ENCODE assay signal across 24 mouse cellular contexts in genomic region chr6:15739132-15739531, GRCm38 (mm10). TPM values are rescaled to one million over a fixed set of nuclear protein-coding genes. Genes with fewer than 3 reads are reported as not detected.
DNase-seq lines count a peak whose midpoint lies in the region; ATAC-seq and TF ChIP-seq lines count a peak whose summit lies in the region.
"Had no signal": no experiment of that assay in that cellular context is flagged by ENCODE, and none has a peak within 500 bp of the region (broad histone marks: within the 10 kb centered on the region; RNA-seq: fewer than 3 reads in every experiment).

No protein-coding gene starts in this region.

- H3K27me3 ChIP-seq in lung, embryonic 14.5 days (ENCODE audit: insufficient read depth, low read length), result no peaks in the 10 kb centered on the region
- H3K27me3 ChIP-seq in lung, postnatal 0 days (replicated peaks; ENCODE audit: insufficient read depth, low read length), result no peaks in the 10 kb centered on the region
- H3K27me3 ChIP-seq in forebrain, postnatal 0 days (ENCODE audit: insufficient read depth, low read length), result no peaks in the 10 kb centered on the region
- H3K27me3 ChIP-seq: embryonic facial prominence, embryonic 12.5 days; forebrain, embryonic 12.5 days; hindbrain, embryonic 15.5 days had no signal

- TF ChIP-seq EP300 in lung, postnatal 0 days (IDR thresholded peaks at IDR 0.05), result no peak

- H3K36me3 ChIP-seq in lung, embryonic 14.5 days (ENCODE audit: insufficient read depth), result peaks cover 16% of the 10 kb centered on the region; the same call in 1 of the 2 replicates
- H3K36me3 ChIP-seq in lung, postnatal 0 days (ENCODE audit: insufficient read depth, low read length), result no peaks in the 10 kb centered on the region
- no peaks in the 10 kb centered on the region for H3K36me3 ChIP-seq in forebrain, postnatal 0 days (ENCODE audit: insufficient read depth)
- H3K36me3 ChIP-seq: forebrain, embryonic 12.5 days; G1E; hindbrain, embryonic 15.5 days; midbrain, embryonic 10.5 days had no signal

- no peak overlapping the region for H3K4me2 ChIP-seq in lung, embryonic 14.5 days
- no peak overlapping the region for H3K4me2 ChIP-seq in lung, postnatal 0 days (replicated peaks; ENCODE audit: low read depth, low read length)
- H3K4me2 ChIP-seq in forebrain, postnatal 0 days (ENCODE audit: low read depth), result no peak overlapping the region
- H3K4me2 ChIP-seq: embryonic facial prominence, embryonic 12.5 days; forebrain, embryonic 12.5 days; hindbrain, embryonic 15.5 days; liver, embryonic 11.5 days had no signal

- H3K4me1 ChIP-seq in lung, embryonic 14.5 days (ENCODE audit: insufficient read depth), result peaks cover 14% of the 10 kb centered on the region
- H3K4me1 ChIP-seq in lung, postnatal 0 days (ENCODE audit: insufficient read depth, low read depth, low read length), result peaks cover 12% of the 10 kb centered on the region; the same call in 1 of the 2 replicates
- no peaks in the 10 kb centered on the region for H3K4me1 ChIP-seq in forebrain, postnatal 0 days (ENCODE audit: insufficient read depth)
- H3K4me1 ChIP-seq: forebrain, embryonic 12.5 days; hindbrain, embryonic 15.5 days had no signal

- DNase-seq in lung, embryonic 14.5 days, result no peak
- no peak for DNase-seq in lung, postnatal 0 days (ENCODE audit: low spot score)
- no peak for DNase-seq in forebrain, postnatal 0 days
- no peak for DNase-seq in adrenal gland, adult 18-20 months (ENCODE audit: low spot score in 2 of 2)
- no peak for DNase-seq in Muller cell, postnatal 12 days (ENCODE audit: inconsistent ontology term)
- DNase-seq: adrenal gland, postnatal 36 days; cerebellum, adult 11 months; cerebellum, postnatal 10 days; gastrocnemius, postnatal 36 days; kidney, postnatal 25 days; liver, postnatal 0 days; right cerebral cortex, postnatal 25 days; spleen, adult 18-20 months had no signal

- H3K9ac ChIP-seq in lung, embryonic 14.5 days, result no peak overlapping the region
- H3K9ac ChIP-seq in lung, postnatal 0 days (replicated peaks; ENCODE audit: low read depth), result no peak overlapping the region
- no peak overlapping the region for H3K9ac ChIP-seq in forebrain, postnatal 0 days
- H3K9ac ChIP-seq: embryonic facial prominence, embryonic 12.5 days; forebrain, embryonic 12.5 days; hindbrain, embryonic 15.5 days; liver, postnatal 0 days had no signal

- ATAC-seq in lung, embryonic 14.5 days (ENCODE audit: insufficient read depth), result no peak
- ATAC-seq in lung, postnatal 0 days, result no peak
- ATAC-seq in CD4-positive, CD25-positive, alpha-beta regulatory T cell, adult 4 months, result peak; percentile 86
- ATAC-seq in hematopoietic stem cell, adult 5-6 weeks (replicated peaks in 1 of 2; ENCODE audit: insufficient read depth in 1 of 2, low FRiP score in 2 of 2, low TSS enrichment in 1 of 2, low read depth in 1 of 2, poor library complexity in 2 of 2, severe bottlenecking in 2 of 2), result peak; percentile 78 to 87
- peak; percentile 56; the same call in 1 of the 2 replicates for ATAC-seq in monocyte, adult 5-6 weeks (replicated peaks; ENCODE audit: insufficient number of reproducible peaks, low FRiP score, low TSS enrichment, poor library complexity, severe bottlenecking)
- no peak for ATAC-seq in forebrain, postnatal 0 days
- ATAC-seq: intestine, postnatal 0 days had no signal

- H3K9me3 ChIP-seq in lung, embryonic 14.5 days (ENCODE audit: low read depth, low read length), result no peaks in the 10 kb centered on the region
- H3K9me3 ChIP-seq in lung, postnatal 0 days (ENCODE audit: low read length), result no peaks in the 10 kb centered on the region
- no peaks in the 10 kb centered on the region for H3K9me3 ChIP-seq in forebrain, postnatal 0 days (ENCODE audit: low read length)
- H3K9me3 ChIP-seq: embryonic facial prominence, embryonic 12.5 days; forebrain, embryonic 12.5 days; G1E; hindbrain, embryonic 15.5 days; midbrain, embryonic 10.5 days had no signal

- H3K27ac ChIP-seq in lung, embryonic 14.5 days (ENCODE audit: low read depth), result 0 out of 2 replicates have a peak overlapping the region, but pooled peaks have one; percentile 73
- H3K27ac ChIP-seq in lung, postnatal 0 days (ENCODE audit: low read length), result no peak overlapping the region; the same call in 1 of the 2 replicates
- no peak overlapping the region for H3K27ac ChIP-seq in forebrain, postnatal 0 days (ENCODE audit: low read depth, low read length)
- H3K27ac ChIP-seq: embryonic facial prominence, embryonic 12.5 days; forebrain, embryonic 12.5 days; hindbrain, embryonic 15.5 days; layer of hippocampus, adult 2 months; midbrain, embryonic 10.5 days had no signal

- no peak overlapping the region for H3K4me3 ChIP-seq in lung, embryonic 14.5 days (ENCODE audit: low read depth, low read length)
- H3K4me3 ChIP-seq in lung, postnatal 0 days (ENCODE audit: low read depth, low read length), result no peak overlapping the region
- no peak overlapping the region for H3K4me3 ChIP-seq in forebrain, postnatal 0 days (ENCODE audit: low read depth, low read length)
- H3K4me3 ChIP-seq: embryonic facial prominence, embryonic 12.5 days; forebrain, embryonic 12.5 days; hindbrain, embryonic 15.5 days; layer of hippocampus, adult 2 months; midbrain, embryonic 10.5 days had no signal

- TF ChIP-seq CTCF in lung, embryonic 14.5 days (IDR thresholded peaks at IDR 0.05; ENCODE audit: low read depth), result no peak
- TF ChIP-seq CTCF in lung, postnatal 0 days (IDR thresholded peaks at IDR 0.05), result no peak
- no peak for TF ChIP-seq CTCF in forebrain, postnatal 0 days (IDR thresholded peaks at IDR 0.05; ENCODE audit: low read depth)

- WGBS in lung, embryonic 14.5 days, result 82% methylated on average over 3 of the region's 3 CpGs
- 49% methylated on average over 3 of the region's 3 CpGs for WGBS in lung, postnatal 0 days
- 82% methylated on average over 3 of the region's 3 CpGs for WGBS in forebrain, postnatal 0 days

RNA-seq across cellular contexts. Expression of gene Mdfic, which starts 18.7 kb away (rescaled TPM):
- 11.7 and 12.4 TPM in 2 replicates for polyA plus RNA-seq in lung, embryonic 14.5 days (2014; fragmentation: Nextera tagmentation; extraction: Ambion mirVana)
- 9.1 and 12.0 TPM in 2 replicates for polyA plus RNA-seq in lung, postnatal 0 days (2015; fragmentation: Nextera tagmentation; extraction: Ambion mirVana)
- polyA plus RNA-seq in CD4-positive, CD25-positive, alpha-beta regulatory T cell, adult 4 months (2017; shearing (Covaris generic)), result 10 to 100 TPM; 16.0 to 24.9 TPM
- total RNA-seq in hematopoietic stem cell, adult 5-6 weeks (2017), result 25.6 and 33.5 TPM in 2 replicates
- 24.3 to 36.7 TPM (median 29.0 TPM) in 3 replicates for total RNA-seq in monocyte, adult 5-6 weeks (2017)
- 3.5 and 4.8 TPM in 2 replicates for total RNA-seq in forebrain, postnatal 0 days (2014; rRNA removed)
- 0.65 and 0.82 TPM in 2 replicates for polyA plus RNA-seq in forebrain, postnatal 0 days (2015; fragmentation: Nextera tagmentation; extraction: Ambion mirVana)
- total RNA-seq in adrenal gland, adult 18-20 months (2021), result 10 to 100 TPM; 34.9 to 63.6 TPM
- polyA plus RNA-seq: G1E had no signal

Comparison
In these comparisons a context has a peak if more than half of its experiments do, and no peak if none do; other contexts are left out.
1. ATAC-seq: peak in CD4-positive, CD25-positive, alpha-beta regulatory T cell, adult 4 months (single experiment), hematopoietic stem cell, adult 5-6 weeks (2 of 2) and monocyte, adult 5-6 weeks (single experiment); none in lung, embryonic 14.5 days (single experiment), lung, postnatal 0 days (single experiment) and forebrain, postnatal 0 days (single experiment).